Mouse (Mus musculus) kidney, postnatal 36 days (tissue): ENCODE measurements around the gene Psmd13.

ENCODE experiments used
- DNase-seq, 2 experiments: peaks; one replicate each; pipeline ENCODE4 v3.0.0; 2021 to 2022; ENCODE audit warnings: mixed read lengths in 2 of 2

Gene Psmd13

GRCm38 (mm10) chr7:140907697-140908096 lies 25.9 kb downstream of the Psmd13 start:
- no peak for DNase-seq

GRCm38 (mm10) chr7:140908181-140908580 lies 26.4 kb downstream of the Psmd13 start:
- no peak for DNase-seq

GRCm38 (mm10) chr7:140908634-140909107 lies 26.9 kb downstream of the Psmd13 start:
- DNase-seq: peak; percentile 91 to 93

- DNase-seq: no peak
Measured at GRCm38 (mm10) chr7:140912293-140912692, 30.5 kb downstream of the Psmd13 start.

- DNase-seq: peak; percentile 67 to 73
Measured at GRCm38 (mm10) chr7:140912846-140913482, 31.2 kb downstream of the Psmd13 start.

- peak; percentile 75 to 80 for DNase-seq
Measured at GRCm38 (mm10) chr7:140914031-140914690, 32.4 kb downstream of the Psmd13 start.

- no peak for DNase-seq
Measured at GRCm38 (mm10) chr7:140919911-140920310, 38.1 kb downstream of the Psmd13 start.

- DNase-seq: no peak
Measured at GRCm38 (mm10) chr7:140920418-140921029, 38.8 kb downstream of the Psmd13 start, which contains the start of gene Nlrp6. TSS of gene Nlrp6 (plus strand) at chr7:140920902.

GRCm38 (mm10) chr7:140921225-140921975 lies 39.6 kb downstream of the Psmd13 start:
- peak in 1 of 2 experiments; percentile 67 for DNase-seq

GRCm38 (mm10) chr7:140922398-140923069 lies 40.8 kb downstream of the Psmd13 start:
- peak; percentile 93 to 96 for DNase-seq

- peak in 1 of 2 experiments; percentile 45 for DNase-seq
Measured at GRCm38 (mm10) chr7:140923070-140923775, 41.5 kb downstream of the Psmd13 start.

GRCm38 (mm10) chr7:140927181-140927580 lies 45.4 kb downstream of the Psmd13 start:
- peak in 1 of 2 experiments; percentile 53 for DNase-seq

- DNase-seq: peak; percentile 39 to 69
Measured at GRCm38 (mm10) chr7:140938436-140938835, 56.7 kb downstream of the Psmd13 start.

GRCm38 (mm10) chr7:140938896-140939295 lies 57.1 kb downstream of the Psmd13 start:
- DNase-seq: no peak

- DNase-seq: no peak
Measured at GRCm38 (mm10) chr7:140939669-140940171, 58.0 kb downstream of the Psmd13 start.

GRCm38 (mm10) chr7:140941222-140942051 lies 59.7 kb downstream of the Psmd13 start, which contains the start of gene Pgghg:
TSS of gene Pgghg (plus strand) at chr7:140941391.
- DNase-seq: peak; percentile 91 to 93

GRCm38 (mm10) chr7:140942341-140942740 lies 60.6 kb downstream of the Psmd13 start:
- DNase-seq: peak in 1 of 2 experiments; percentile 47

GRCm38 (mm10) chr7:140942811-140943210 lies 61.0 kb downstream of the Psmd13 start:
- DNase-seq: no peak

GRCm38 (mm10) chr7:140943356-140943755 lies 61.6 kb downstream of the Psmd13 start:
- DNase-seq: no peak

GRCm38 (mm10) chr7:140944236-140944635 lies 62.5 kb downstream of the Psmd13 start:
- DNase-seq: no peak
